Mouse (Mus musculus): ENCODE measurements around the gene Gm20708.

Gm20708 gene

DNA sequence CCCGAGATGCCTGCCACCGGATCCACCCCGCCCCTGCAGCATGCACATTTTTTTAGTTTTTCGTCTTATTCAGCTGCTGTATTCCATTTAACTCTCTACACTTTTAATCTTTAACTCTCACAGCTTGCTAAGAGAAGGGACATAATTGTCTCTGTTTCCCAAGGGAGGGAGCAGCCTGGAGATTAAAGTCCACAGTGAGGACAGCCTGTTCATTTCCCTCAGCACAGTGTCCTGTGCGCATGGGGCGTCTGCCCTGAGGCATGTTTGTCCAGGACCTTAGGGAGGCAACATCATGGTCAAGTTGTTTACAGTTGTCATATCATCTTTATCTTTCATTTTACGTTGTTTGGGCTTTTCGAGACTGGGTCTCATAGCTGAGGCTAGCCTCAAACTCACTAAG is 24.6 kb downstream of the Gm20708 start:
- DNase-seq = no peak

DNA sequence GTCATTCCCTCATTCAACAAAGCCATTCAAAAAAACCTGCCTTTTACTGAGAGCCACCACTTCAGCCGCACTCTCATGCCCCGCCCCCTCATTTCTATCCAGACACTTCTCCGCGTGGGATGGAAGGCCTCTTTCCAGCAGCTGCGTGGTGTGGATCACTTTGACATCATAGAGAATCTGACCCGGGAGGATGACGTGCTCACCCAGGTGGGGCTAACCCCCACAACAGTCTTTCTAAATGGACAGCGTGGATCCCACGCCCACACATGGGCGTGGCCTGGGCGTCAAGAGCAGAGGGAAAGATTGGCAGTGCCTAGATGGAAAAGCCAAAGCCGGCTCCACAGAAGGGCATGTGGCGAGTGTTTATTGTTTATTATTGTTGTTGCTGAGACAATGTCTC is 26.8 kb downstream of the Gm20708 start:
- no peak for DNase-seq

DNA sequence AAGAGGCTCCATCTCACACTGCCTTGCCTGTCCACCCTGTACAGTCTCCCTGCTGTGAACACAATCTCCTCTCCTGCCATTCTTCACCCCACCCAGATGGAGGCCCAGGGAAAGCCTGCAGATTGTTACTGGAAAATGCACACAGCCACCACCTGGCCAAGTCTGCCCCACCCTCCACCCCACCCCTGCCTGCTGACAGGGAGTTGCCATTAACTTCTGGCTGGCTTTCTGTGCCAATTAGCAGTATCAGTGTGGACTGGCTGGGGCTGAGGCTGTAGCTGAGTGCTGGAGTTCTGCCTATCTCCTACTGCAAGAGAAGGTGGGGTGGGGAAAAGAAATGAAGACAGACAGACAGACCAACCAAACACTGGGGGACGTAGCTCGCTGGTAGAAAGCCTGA is 29.1 kb downstream of the Gm20708 start:
- DNase-seq = no peak

DNA sequence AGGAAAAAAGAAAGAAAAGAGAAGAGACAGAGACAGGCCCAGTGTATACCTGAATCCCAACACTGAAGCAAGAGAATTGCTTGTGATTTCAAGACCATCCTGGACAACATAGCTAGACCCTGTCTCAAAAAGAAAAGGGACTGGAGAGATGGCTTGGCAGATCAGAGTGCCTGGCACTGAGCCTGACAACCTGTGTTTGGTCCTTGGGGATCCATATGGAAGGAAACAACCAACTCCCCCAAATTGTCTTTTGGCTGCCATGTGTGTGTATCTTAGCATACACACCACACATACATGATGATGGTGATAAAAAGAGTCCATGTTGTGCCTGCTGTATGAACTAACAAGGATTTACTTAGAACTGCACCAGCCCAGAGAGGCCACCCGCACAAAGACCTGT is 29.6 kb downstream of the Gm20708 start:
- DNase-seq = no peak

DNA sequence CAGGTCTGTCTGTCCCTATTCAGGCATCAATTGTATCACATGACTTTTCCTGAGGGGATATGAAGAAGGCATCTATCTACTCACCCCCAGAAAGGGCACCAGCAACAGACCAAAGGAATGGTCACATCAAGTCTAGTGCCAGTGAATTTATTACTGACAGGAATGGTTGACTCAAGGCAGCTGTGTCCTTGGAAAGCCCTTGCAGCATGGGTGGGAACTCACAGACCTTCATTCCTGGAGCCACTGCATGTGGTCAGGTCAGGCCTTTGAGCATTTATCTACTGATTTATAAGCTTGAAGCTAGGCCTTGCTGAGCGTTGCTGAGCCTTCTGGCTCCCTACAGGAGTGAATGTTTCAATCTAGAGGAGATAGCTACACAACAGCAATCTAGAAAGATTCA is 31.4 kb downstream of the Gm20708 start:
- DNase-seq = no peak

DNA sequence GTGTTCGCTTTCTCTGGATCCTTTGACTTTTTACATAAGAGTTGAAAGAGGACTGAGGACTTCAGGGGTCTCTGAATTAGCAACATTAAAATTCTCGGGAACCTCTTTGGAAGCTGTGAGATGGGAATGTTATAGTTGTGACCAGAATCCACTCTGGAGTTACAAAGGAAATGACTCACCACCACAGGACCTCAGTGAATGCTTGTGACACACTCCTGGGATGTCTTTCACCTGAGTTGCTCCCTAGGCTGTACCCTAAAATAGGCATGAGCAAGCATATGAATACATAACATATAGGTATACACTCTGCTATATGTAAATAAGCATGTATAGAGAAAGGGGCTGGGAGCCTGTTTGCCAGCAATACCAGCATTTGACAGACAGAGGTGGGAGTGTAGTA is 34.0 kb downstream of the Gm20708 start:
- no peak for DNase-seq

DNA sequence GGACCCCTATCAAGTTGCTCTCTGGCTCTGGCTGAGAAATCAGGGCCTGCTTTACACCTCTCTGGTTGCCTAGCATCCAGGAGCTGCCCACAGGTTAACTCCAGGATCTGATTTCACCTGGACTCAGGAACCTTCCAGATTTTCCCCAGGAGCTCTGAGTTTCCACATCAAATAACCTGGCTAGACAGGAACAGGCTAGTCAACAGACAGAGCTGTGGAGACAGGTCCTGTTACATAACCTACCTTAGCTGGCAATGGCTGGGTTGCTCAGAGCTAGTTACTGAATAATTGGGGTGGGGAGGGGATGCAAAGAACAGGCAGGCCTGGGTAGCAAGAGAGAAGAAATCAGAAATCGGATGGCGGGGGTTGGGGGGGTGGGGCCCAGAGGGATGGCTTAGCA is 35.5 kb downstream of the Gm20708 start:
- no peak for DNase-seq

DNA sequence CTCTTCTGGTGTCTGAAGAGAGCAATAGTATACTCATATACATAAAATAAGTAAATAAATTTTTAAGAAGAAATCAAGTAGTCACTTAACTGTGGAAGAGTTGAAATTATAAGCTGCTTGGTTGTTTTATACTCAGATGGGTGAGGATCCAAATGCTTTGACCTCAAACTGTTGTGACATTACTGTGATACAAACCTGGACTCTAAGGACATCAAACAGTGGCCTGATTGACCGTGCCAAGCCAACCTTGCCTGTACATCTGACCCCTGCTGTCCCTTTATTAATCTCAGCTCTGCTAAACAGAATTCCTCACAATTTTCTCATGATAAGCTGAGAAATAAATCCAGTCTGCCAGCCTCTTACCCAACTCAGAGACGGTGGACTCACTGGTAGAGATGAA is 36.2 kb downstream of the Gm20708 start:
- no peak for DNase-seq

DNA sequence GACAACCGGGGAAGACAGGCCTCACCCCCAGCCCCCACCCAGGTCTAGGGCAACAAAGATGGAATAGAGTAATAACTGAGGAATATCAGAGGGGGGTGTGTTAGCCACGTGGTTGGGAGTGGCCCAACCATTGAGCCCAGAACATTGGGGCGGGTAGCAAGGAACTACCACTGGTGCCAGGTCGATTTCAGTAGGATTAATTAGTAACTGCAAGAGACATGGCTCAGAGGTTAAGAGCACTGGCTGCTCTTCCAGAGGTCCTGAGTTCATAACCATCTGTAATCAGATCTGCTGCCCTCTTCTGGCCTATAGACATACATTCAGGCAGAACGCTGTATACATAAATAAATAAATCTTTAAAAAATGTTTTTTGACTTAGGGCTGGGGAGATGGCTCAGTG is 37.2 kb downstream of the Gm20708 start:
- no peak for DNase-seq

DNA sequence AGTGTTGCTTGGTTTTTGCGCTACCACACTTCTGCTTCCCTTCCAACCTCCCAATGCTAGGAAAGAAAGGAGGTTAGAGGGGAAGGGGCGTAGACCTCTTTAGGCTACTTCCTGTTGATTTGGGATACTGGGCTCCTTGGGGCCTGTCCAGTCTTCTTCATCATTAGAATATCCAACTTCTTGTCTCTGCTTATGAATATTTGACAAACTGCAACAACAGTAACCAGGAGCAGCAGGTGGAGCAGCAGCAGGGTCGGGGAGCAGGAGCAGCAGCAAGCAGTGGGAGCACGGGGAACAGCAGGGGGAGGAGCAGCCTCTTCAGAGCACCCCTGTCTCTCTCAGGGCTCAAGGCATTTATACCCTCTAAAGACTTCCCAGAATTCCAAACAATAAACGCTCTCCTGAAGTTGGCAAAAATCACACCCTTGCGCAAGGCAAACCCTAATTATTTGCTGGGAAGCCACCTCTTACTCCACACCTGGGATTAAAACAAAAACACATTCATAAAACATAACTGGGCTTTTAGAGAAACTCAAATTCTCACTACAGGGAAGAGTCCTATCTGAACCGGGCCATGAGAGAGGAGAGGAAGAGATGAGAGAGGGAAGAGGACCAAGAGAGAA is 38.2 kb downstream of the Gm20708 start:
- no peak for DNase-seq

DNA sequence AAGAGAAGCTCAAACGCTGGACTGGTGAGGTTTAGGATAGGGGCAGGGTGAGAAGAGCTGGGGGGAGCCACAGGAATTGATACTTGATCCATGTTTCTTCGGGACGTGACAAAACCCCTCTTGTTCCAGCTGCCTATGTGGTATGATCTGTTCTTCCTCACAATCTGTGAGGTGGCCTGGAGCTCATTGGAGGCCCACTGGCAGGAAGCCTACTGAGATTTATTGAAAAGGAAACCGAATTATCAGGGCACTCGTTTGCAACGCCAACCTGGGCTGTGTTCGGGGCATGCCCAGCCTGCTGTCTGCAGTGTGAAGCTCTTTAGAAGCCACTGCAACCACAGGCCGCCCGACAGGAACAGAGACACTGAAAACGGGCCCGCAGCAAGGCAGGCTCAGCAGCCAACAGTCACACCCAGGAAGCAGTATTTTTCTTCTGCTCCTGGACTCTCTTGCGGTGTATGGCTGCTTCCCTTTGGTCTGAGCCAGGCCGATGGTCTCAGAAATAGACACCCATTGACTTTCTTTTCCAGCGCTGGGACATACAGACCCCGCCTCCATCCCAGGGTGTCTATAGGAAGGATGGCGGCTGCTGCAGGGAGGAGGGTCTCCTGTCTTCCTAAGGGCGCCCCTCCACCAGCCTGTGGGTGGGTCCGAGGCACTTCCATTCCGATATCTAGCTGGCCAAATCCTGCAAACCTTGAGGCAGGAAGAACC is 39.0 kb downstream of the Gm20708 start:
- peak; percentile 57 to 59 for DNase-seq

DNA sequence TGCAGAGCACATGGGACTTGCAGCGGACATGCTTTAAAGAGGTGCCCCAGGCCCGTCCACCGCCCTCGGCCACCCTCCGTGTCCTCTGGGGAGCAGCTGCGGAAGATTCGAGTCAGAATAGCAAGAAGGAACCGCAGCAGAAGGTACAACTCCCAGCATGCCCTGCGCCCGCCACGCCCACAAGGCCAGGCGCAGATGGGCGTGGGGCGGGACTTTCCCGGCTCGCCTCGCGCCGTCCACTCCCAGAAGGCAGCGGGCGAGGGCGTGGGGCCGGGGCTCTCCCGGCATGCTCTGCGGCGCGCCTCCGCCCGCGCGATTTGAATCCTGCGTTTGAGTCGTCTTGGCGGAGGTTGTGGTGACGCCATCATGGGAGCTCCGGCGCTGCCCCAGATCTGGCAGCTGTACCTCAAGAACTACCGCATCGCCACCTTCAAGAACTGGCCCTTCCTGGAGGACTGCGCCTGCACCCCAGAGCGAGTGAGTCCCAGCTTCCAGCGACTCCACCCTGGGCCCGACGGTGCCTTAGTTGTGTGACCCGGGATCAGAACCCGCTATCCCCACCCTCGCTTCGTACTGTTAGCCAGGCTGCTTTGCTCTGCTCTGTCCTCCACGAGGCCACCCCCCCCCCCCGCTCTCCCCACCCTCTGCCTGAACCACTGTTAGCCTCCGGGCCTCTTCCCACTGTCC is 39.7 kb downstream of the Gm20708 start, which contains the start of gene Birc5:
Gene Birc5 (plus strand): TSS at position 267 of the 687 bp plus-strand sequence.
- peak; percentile 95 to 99 for DNase-seq

DNA sequence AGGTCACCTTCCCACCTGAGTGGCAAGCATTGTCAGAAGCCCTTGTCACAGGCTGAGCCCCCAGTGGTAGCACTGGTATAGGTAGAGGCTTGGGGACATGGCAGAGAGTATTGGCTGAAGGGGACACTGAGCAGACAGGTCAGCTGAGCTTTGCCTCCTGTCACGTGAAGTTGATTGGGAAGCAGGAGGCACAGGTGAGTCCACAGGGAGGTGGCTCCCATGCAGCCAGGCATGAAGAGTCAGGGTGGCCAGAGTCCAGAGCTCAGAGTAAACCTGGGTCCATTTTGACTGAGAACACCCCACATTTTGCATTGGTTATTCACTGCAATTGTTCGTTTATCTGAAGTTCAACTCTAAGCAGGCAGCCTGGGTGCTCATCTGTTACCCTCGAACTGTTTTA is 43.4 kb downstream of the Gm20708 start:
- no peak for DNase-seq

DNA sequence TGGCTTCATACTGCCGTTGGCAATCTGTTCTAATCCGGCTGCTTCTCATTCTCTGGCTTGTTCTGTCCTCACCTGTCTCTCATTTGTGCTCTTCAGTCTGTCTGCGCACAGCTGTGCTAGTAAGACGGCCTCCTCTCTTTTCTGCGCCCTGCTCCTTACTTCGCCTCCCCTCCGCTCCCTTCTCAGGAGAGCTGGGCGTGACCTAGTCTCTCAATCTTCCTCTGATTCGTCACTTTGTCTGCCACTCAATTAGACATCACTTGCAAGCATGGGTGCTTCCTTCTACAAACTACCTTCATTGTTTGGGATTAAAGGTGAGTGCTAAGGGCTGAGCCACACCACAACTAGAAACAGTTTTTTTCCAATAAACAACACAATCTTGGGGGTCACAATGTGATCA is 44.8 kb downstream of the Gm20708 start:
- DNase-seq = no peak

DNA sequence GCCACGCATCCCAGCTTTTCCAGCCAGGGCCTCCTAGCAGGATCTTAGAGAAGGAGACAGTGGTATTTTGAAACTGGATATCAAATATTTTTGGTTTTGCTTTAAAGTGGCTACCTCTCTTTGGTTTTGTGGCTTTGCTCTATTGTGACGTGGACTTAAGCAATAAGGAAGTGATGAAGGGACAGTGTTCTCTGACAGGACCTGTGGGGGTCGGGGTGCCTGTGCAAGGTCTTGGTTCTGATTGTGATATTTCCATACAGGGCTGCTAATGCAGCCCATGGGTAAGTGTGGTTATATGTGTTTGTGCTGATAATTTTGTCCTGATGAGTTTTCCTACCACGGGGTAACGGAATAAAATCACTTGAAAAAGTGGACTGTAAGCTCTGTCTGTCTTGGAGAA is 45.9 kb downstream of the Gm20708 start:
- DNase-seq = no peak

DNA sequence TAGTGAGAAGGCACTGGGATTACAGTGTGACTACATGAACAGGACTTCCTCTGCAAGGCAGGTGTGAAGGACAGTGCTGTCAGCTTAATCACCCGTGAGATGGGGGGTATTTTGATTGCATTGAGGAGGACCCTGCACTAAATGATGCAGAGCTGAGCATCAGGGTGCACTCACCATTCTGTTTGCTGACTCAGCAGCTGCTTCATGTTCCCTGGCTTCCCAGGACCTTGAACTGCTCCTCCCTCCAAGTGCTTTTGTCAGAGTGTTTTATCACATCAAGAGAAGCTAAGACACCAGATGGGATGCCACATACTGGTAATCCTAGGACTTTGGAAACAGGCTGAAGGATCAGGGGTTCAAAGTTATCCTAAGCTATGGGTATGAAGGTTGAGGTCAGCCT is 46.5 kb downstream of the Gm20708 start:
- DNase-seq = no peak

DNA sequence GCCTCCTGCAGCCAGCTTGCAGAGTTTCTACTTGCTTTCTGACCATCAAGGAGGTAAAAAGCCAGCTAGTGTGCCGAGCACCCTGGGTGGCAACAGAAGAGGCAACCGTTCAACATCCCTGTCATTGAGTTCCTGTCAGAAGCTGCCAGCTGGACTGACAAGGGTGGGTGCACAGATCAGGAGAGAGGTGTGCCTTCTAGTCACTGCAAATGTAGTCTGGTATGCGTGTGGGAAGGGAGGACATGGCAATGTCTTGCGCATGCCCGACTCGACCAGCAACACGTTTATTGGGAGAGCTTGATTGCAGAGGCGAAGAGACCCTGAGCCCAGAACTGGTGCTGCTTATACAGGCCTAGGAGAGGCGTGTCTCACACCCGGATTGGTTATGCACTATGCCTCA is 48.0 kb downstream of the Gm20708 start:
- no peak for DNase-seq

DNA sequence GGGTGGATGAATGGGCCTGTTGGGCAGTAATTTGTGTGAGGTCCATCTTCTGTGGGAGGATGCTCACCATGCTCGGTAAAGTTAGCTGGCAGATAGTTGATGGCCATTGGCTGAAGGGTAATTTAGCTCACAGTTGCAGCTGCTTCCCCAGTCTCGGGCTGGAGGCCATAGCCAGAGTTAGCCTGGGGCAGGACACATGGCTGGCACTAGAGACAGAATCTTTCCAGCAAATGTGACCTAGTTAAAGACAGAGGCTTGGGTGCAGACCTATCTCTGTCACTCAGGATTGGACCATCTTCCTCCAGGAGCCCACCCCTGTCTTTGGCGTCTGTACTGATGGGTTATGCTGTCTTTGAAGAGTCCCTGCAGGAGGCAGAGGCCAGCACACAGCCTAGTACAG is 48.9 kb downstream of the Gm20708 start:
- DNase-seq = no peak

DNA sequence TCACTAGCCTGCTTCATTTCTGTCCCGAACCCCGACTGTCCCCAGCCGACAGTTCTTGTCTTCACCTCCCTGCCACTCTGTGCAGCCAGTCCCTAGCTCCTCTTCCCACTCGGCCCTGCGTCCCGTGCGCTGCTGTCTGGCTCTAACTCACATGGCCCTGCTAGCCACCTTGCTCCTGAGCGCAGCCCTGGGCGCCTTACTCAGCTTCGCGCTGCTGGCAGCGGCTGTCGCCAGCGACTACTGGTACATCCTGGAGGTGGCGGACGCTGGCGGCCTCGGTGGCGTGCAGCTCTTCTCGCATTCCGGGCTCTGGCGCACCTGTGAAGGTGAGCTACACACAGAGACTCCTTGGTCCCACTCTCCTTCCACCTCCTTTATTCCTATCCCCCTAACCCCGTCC is 51.1 kb downstream of the Gm20708 start, which contains the start of gene Tmem235:
Gene Tmem235 (plus strand): TSS at position 152 of the 400 bp plus-strand sequence.
- no peak for DNase-seq

DNA sequence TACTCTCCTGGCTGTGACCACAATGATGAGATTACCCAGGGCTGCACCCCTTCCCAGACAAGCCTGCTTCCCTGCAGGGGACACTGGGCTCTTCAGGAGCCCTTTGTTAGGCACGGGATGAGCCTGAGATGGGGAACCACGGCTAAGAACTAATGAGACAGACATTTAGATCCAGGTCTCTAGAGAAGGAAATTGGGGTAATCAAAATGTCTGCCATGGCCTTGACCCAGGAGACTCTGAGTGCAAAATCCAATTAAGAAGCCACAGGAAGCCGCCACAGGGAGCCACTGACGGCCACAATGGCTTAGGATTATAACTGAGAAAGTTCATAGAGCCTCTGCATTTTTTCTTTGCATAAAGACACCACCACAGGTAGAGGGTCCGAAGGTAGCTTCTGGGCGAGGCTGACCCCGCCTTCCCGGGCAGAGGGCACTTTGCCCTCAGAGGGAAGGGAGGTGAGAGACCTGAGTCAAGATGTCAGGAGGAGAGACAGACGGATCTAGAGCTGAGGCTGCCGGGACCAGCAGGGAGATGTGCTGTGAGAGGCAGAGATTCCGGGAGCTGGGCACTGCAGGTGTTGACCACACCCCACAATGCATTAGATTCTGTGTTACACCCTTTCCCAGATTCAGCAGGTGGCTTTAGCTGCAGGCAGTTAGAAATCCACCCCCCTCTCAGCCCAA is 53.8 kb downstream of the Gm20708 start:
- no peak for DNase-seq

DNA sequence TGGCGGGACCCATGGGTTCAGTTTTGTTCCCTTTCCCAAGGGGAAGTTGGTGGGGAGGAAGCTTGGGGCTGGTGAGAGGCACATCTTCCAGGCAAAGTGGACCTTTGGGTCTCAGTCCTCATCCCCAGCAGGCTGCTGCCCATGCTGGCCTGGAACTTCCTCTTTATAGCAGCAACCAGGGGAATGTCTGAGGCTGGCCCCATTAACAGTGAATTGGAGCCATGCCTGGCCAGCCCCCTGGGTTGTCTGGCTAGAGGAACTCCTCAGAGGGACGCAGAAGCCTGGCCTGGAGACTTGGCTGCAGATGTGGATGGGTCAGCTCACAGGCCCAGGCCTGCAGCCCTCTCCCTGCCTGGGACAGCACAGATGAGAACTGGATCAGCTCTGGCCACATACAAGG is 55.3 kb downstream of the Gm20708 start:
- DNase-seq = no peak

DNA sequence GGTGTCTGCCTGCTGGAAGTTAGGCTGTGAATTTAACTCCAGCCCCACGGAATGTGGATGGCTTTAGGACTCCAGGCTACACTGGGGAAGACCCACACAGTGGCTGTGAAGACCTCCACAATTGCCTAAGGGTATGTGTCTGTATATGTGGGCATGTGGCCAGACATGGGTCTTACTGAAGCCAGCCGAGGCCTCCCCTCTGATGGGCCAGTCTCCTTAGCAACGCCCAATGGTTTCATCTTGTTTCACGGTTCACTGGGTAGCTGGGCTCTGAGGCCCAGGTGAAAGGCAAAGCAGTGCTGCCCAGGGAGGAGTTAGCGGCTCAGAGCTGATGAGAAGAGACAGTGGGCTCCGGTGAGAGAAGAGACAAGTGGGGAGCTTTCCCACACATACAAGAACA is 56.5 kb downstream of the Gm20708 start:
- DNase-seq = no peak

DNA sequence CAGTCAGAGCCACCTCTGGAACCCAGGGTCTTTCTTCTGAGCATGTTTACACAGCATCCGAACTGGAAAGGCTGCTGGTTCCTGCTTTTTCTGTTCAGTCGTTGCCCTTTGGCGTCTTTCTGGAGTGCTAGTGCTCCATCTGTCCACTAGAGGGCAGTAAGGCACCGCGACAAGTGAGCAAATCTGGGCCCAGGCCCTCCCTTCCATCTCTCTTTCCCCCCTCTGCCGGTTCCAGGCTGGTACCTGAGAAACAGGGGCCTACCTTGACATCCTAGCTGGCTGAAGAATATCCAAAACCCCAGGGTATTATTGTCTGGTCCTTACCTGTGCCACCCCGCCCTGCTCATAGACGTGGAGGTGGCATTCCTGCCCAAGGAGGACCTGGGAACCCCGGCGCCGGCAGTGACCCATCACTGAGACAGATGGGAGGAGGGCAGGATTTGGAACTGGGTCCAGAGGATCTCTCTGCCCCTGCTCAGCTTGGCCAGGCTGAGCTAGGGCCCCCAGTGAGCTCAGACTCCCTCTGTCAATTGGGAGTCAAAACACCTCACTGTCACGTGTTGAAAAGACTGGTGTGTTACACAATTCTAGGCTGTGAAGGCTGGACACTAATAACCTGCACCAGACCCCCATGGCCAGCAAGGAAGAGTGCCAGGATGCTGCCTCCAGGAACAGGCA is 61.4 kb downstream of the Gm20708 start:
- DNase-seq = peak; percentile 53 to 66

Measured in spleen, adult 18-20 months (tissue).